In genomic region chr19:36538528-36538927, GRCm38 (mm10) we compare ENCODE assay signal across 9 mouse cellular contexts. TPM values are rescaled to one million over a fixed set of nuclear protein-coding genes. Genes with fewer than 3 reads are reported as not detected.
DNase-seq lines count a peak whose midpoint lies in the region; ATAC-seq and TF ChIP-seq lines count a peak whose summit lies in the region.
"Had no signal": no experiment of that assay in that cellular context is flagged by ENCODE, and none has a peak within 500 bp of the region (broad histone marks: within the 10 kb centered on the region; RNA-seq: fewer than 3 reads in every experiment).

No protein-coding gene starts in this region.

- H3K9me3 ChIP-seq in intestine, postnatal 0 days (ENCODE audit: control insufficient read depth) = no peaks in the 10 kb centered on the region
- no peaks in the 10 kb centered on the region for H3K9me3 ChIP-seq in liver, embryonic 12.5 days (replicated peaks)
- no peaks in the 10 kb centered on the region for H3K9me3 ChIP-seq in neural tube, embryonic 15.5 days (replicated peaks)
- no peaks in the 10 kb centered on the region for H3K9me3 ChIP-seq in forebrain, embryonic 12.5 days
- H3K9me3 ChIP-seq: neural tube, embryonic 12.5 days had no signal

- no peaks in the 10 kb centered on the region; the same call in 1 of the 2 replicates for H3K27me3 ChIP-seq in intestine, postnatal 0 days (replicated peaks; ENCODE audit: control insufficient read depth, insufficient read depth, low read length)
- H3K27me3 ChIP-seq in liver, embryonic 12.5 days (replicated peaks) = peaks cover 12% of the 10 kb centered on the region; the same call in 1 of the 2 replicates
- no peaks in the 10 kb centered on the region for H3K27me3 ChIP-seq in neural tube, embryonic 15.5 days (replicated peaks)
- peaks cover 16% of the 10 kb centered on the region for H3K27me3 ChIP-seq in forebrain, embryonic 12.5 days
- H3K27me3 ChIP-seq: neural tube, embryonic 12.5 days had no signal

- no peak overlapping the region for H3K9ac ChIP-seq in intestine, postnatal 0 days (ENCODE audit: low read depth, low read length)
- no peak overlapping the region for H3K9ac ChIP-seq in liver, embryonic 12.5 days
- H3K9ac ChIP-seq in neural tube, embryonic 15.5 days (replicated peaks) = no peak overlapping the region
- no peak overlapping the region for H3K9ac ChIP-seq in forebrain, embryonic 12.5 days
- H3K9ac ChIP-seq: neural tube, embryonic 12.5 days had no signal

- H3K36me3 ChIP-seq in intestine, postnatal 0 days (ENCODE audit: control insufficient read depth, insufficient read depth) = no peaks in the 10 kb centered on the region
- no peaks in the 10 kb centered on the region for H3K36me3 ChIP-seq in liver, embryonic 12.5 days
- no peaks in the 10 kb centered on the region for H3K36me3 ChIP-seq in neural tube, embryonic 15.5 days
- H3K36me3 ChIP-seq in forebrain, embryonic 12.5 days (replicated peaks) = no peaks in the 10 kb centered on the region
- H3K36me3 ChIP-seq: neural tube, embryonic 12.5 days had no signal

- H3K27ac ChIP-seq in intestine, postnatal 0 days (ENCODE audit: low read depth, low read length) = no peak overlapping the region
- no peak overlapping the region for H3K27ac ChIP-seq in liver, embryonic 12.5 days
- no peak overlapping the region for H3K27ac ChIP-seq in neural tube, embryonic 15.5 days (replicated peaks)
- no peak overlapping the region for H3K27ac ChIP-seq in forebrain, embryonic 12.5 days
- H3K27ac ChIP-seq: neural tube, embryonic 12.5 days had no signal

- peak; percentile 82 for TF ChIP-seq CTCF in intestine, postnatal 0 days (IDR thresholded peaks at IDR 0.05; ENCODE audit: low read depth)

- WGBS in intestine, postnatal 0 days = 8% methylated on average over 4 of the region's 4 CpGs
- WGBS in liver, embryonic 12.5 days (ENCODE audit: insufficient replicate concordance) = 7% methylated on average over 4 of the region's 4 CpGs
- WGBS in neural tube, embryonic 15.5 days = 9% methylated on average over 4 of the region's 4 CpGs
- WGBS in forebrain, embryonic 12.5 days = 7% methylated on average over 4 of the region's 4 CpGs

- no peak for ATAC-seq in intestine, postnatal 0 days
- peak; percentile 66; the same call in 1 of the 2 replicates for ATAC-seq in liver, embryonic 12.5 days
- peak; percentile 54; the same call in 1 of the 2 replicates for ATAC-seq in neural tube, embryonic 15.5 days (ENCODE audit: low FRiP score)
- ATAC-seq in forebrain, embryonic 12.5 days (ENCODE audit: low FRiP score) = no peak

- H3K4me1 ChIP-seq in intestine, postnatal 0 days (replicated peaks; ENCODE audit: control insufficient read depth, insufficient read depth, low read length) = no peaks in the 10 kb centered on the region
- H3K4me1 ChIP-seq in liver, embryonic 12.5 days = peaks cover 19% of the 10 kb centered on the region
- peaks cover 28% of the 10 kb centered on the region for H3K4me1 ChIP-seq in neural tube, embryonic 15.5 days
- H3K4me1 ChIP-seq in forebrain, embryonic 12.5 days = peaks cover 29% of the 10 kb centered on the region

- no peak overlapping the region for H3K4me2 ChIP-seq in intestine, postnatal 0 days (replicated peaks; ENCODE audit: low read depth)
- no peak overlapping the region for H3K4me2 ChIP-seq in liver, embryonic 12.5 days
- H3K4me2 ChIP-seq in neural tube, embryonic 15.5 days = no peak overlapping the region
- no peak overlapping the region for H3K4me2 ChIP-seq in forebrain, embryonic 12.5 days
- H3K4me2 ChIP-seq: neural tube, embryonic 12.5 days had no signal

- no peak overlapping the region for H3K4me3 ChIP-seq in intestine, postnatal 0 days (ENCODE audit: low read depth, low read length)
- no peak overlapping the region for H3K4me3 ChIP-seq in liver, embryonic 12.5 days
- H3K4me3 ChIP-seq in neural tube, embryonic 15.5 days (replicated peaks) = no peak overlapping the region
- no peak overlapping the region for H3K4me3 ChIP-seq in forebrain, embryonic 12.5 days (replicated peaks)
- H3K4me3 ChIP-seq: neural tube, embryonic 12.5 days had no signal

- DNase-seq in right cerebral cortex, postnatal 10 days (ENCODE audit: low spot score in 2 of 2) = peak; percentile 46 to 54
- no peak for DNase-seq in right cerebral cortex, postnatal 36 days (ENCODE audit: low spot score in 2 of 2)
- DNase-seq in R1 (ENCODE audit: low read depth, low spot score) = peak; percentile 76
- peak; percentile 85 for DNase-seq in embryo, embryonic 10 days (ENCODE audit: low spot score)

RNA-seq across cellular contexts. Expression of gene Hectd2, which starts 15.9 kb away (rescaled TPM):
- 0.64 and 1.0 TPM in 2 replicates for polyA plus RNA-seq in intestine, postnatal 0 days (2015; fragmentation: Nextera tagmentation; extraction: Ambion mirVana)
- 0.82 and 0.96 TPM in 2 replicates for polyA plus RNA-seq in liver, embryonic 12.5 days (2016; fragmentation: Nextera tagmentation; extraction: Ambion mirVana)
- polyA plus RNA-seq in neural tube, embryonic 15.5 days (2015; fragmentation: Nextera tagmentation; extraction: Ambion mirVana) = 9.5 and 10.0 TPM in 2 replicates
- polyA plus RNA-seq in forebrain, embryonic 12.5 days (2016; fragmentation: Nextera tagmentation; extraction: Ambion mirVana) = 11.5 TPM in 2 replicates

Comparison
In these comparisons a context has a peak if more than half of its experiments do, and no peak if none do; other contexts are left out.
1. DNase-seq: peak in right cerebral cortex, postnatal 10 days (2 of 2), R1 (single experiment) and embryo, embryonic 10 days (single experiment); none in right cerebral cortex, postnatal 36 days (0 of 2).
2. ATAC-seq: peak in liver, embryonic 12.5 days (single experiment) and neural tube, embryonic 15.5 days (single experiment); none in intestine, postnatal 0 days (single experiment) and forebrain, embryonic 12.5 days (single experiment).